Mouse (Mus musculus) left cerebral cortex, postnatal 4 days (tissue): ENCODE measurements around the gene Kcne2. TPM values are rescaled to one million over a fixed set of nuclear protein-coding genes. Genes with fewer than 3 reads are reported as not detected.

Source experiments
- DNase-seq: peaks from one replicate; pipeline ENCODE4 v3.0.0-alpha.2; 2022
- intact Hi-C: fragments of 180-260 bp; cut with DNase I; formaldehyde crosslinking; loops from one replicate; pipeline ENCODE4 v1.15.1; 2025
- total RNA-seq, 2 experiments: library from RNA; stranded (reverse); gene quantifications; 2 replicates each; pipeline ENCODE4 v1.2.3; 2021

Gene Kcne2
- total RNA-seq, 2 experiments from 2014 or later = not detected

DNA sequence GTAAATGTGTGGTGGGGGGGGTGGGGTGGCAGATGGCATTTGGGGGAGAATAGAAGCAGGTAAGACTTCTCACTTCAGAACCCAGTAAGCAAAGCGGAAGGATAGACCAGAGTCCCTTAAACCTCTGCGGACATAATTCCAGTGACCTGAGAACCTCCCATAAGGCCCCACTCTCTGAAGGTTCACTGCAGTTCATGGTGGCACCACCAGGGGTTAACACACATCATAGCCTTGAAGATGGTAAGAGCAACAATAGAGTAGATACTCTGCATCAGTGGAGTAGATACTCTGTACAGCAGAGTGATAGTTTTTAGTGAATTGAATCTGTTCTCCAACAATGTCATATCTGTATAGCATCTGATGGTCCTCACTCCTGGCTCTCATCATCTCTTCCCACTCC, 13.3 kb downstream of the Kcne2 start:
- intact Hi-C loops = no loop called here
- no peak for DNase-seq

DNA sequence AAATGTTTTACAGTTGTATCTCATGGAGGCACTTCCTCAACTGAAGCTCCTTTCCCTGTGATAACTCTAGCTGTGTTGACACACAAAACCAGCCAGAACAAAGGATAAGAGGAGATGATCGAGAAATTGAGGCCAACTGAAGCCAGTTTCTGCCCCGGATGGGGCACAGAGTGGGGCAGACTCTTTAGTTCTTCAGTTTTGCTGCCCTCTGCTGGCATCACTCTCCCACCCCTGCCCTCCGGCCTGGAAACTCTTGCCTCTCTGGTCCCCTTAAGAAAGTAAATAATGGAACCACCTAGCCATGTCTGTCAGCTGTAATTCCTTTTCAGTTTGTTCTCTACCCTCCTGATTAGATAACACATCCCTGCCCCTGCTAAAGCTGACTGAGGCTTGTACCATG, 15.8 kb downstream of the Kcne2 start:
- intact Hi-C loops = no loop called here
- no peak for DNase-seq

DNA sequence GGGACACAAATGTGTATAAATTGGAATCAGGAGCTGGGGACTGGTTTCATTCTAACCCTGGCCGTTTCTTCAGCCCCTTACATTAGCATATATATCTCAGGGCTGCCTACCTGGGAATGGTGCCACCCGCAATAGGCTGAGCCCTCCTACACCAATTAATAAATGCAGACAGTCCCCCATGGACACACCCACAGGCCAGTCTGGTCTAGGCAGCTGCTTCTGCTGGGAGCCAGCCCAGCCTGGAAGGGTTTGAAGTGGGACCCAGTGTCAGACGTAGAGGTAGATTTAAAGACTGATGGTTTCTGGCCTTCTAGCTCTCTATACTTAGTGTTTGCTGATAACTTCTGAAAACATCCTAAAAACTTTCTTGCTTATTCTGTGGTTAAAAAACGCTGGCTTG, 16.9 kb downstream of the Kcne2 start:
- peak; percentile 74 for DNase-seq
- intact Hi-C loops = no loop called here

DNA sequence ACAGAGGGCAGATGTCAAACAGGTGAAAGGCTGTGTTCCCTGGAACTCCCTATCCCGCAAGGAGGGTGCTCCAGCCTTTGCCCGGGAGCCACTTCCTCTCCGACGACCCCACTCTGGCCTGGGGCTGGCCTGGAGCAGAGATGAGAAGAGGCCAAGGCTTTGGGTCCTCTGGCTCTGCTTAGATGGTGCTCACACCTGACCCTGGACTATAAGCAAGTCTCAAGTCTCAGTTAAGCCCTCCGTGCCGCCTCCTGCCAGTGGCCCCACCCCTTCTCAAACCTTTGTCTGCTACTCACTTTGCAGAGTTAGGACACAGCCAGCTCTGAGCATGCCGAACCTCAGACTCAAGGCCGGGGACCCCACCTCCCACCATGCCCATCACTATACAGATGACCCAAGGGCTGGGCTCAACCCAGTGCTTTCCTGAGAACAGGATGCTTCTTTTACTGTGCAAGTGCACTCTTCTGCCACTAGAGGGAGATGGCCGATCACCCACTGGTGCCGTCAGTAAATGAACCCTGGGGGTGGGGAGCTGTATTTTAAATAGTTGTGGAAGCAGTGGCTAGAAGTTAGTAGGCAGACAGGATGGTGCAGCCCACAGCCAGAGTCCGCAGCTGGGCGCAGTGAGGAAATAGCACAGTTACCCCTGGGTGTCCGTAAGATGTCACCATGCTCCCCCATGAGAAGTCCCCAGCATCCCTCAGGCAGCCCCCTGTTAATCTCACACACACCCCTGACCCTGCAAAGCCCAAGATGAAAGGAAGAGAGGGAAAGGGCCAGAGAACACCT, 22.0 kb downstream of the Kcne2 start:
- peak; percentile 34 for DNase-seq
- intact Hi-C loops = loop anchor here (10.0 kb wide), 1 partner anchor 1231 kb away; no protein-coding TSS in a partner anchor

DNA sequence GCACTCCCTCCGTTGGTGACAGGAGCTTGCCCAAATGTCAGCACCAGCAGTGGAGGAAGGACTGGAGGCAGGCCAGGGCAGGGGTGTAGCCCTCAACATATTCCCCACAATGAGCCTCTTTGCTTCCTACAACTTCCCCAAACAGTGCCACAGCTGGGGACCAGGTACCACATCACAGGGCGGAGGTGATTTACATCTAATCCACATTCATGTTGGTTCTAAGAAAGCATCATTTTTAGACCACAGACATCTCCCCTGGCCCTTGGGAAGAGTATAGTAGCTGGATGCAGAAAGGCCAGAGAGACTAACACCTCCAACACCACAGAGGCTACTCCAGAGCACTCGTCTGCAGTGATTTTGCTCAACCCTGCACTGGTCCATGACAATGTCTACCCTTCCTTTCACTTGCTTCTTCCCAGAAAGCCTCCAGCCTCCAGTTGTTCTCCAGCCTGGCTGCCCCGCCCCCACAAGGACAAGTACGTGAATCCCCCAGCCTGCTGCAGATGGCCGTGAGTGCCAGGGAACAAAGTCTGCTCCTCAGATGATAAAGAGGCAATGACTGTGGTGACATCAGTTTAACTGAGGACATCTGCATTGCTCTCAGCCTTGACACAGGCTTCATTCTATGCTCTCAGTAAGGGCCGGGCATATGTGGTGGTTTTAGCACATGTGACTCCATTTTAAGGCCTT, 24.0 kb downstream of the Kcne2 start:
- no peak for DNase-seq
- intact Hi-C loops = loop anchor here (10.0 kb wide), 1 partner anchor 1229 kb away; no protein-coding TSS in a partner anchor

DNA sequence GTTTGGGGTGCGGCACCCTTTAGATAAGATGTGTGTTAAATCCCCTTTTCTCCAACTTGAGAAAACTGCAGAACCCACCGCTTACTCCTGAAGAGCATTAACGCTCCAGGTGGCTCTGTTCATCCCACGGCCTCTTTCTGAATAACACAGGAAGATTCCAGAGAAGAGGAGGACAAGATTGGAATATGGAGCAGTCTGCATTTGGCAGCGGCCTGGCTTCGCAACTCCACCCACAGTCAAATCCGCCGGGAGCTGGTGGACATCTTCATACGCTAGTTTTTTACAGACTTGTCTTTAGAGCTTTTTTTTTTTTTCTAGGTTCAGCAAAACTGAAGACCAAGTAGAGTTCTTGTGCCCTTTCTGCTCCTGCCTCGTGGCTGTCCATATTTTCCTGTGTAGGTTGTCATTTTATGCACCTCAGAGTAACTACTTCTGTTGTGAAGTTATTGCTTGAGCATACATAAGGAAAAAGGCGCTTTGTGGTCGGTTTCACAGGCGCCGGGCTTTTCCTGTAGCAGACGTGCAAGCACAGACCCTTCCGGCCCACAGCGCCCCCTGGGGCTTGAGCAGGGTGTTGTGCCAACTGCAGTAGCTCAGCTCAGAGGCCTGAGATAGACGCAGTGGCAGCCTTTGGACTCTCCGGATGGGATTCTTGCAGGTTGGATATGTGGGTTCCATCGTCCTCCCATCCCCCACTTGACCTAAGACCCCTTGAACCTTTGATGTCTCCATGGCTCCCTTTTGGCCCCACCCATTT, 27.3 kb downstream of the Kcne2 start:
- intact Hi-C loops = loop anchor here (10.0 kb wide), 1 partner anchor 1225 kb away; no protein-coding TSS in a partner anchor
- DNase-seq = peak; percentile 61

DNA sequence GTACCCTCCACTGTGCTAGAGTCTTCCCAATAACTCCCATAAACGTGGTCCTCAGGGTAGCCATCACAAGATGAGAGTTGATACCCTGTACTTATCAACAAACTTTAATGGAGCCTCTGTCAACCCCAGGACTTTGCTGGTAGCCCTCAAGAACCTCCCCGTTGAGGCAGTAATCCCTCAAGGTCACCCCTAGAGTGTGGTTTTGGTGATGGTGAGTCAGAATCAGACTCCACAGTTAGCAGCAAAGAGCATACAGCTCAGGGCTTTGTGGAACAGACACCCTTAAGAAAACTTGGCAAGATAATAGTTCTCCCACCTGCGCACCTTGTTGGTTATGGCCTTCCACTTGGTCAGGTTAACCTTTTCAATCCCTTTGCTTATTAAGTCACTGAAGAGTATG, 28.2 kb downstream of the Kcne2 start:
- DNase-seq = no peak
- intact Hi-C loops = no loop called here

DNA sequence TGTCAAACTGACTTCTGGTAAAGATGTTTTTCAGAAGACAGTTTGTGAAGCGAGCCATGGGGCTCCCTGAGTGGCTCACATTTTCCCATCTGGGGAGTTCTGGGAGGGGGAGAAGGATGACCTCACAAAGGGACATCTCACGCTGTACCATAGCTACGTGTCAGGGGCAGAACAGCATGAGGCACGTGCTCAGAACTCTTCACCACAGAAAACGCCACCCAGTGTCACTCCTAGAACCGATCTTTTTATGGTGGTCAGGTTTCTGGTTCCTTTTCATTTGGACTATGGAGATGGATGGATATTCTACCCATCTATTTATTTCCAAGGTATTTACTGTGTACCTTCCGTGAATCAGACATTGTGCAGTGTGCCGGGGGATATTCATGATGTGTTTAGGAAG, 29.2 kb downstream of the Kcne2 start, which contains the start of gene Fam243:
TSS of gene Fam243 (minus strand) at position 101 of the 400 bp plus-strand sequence.
- intact Hi-C loops = no loop called here
- DNase-seq = no peak

DNA sequence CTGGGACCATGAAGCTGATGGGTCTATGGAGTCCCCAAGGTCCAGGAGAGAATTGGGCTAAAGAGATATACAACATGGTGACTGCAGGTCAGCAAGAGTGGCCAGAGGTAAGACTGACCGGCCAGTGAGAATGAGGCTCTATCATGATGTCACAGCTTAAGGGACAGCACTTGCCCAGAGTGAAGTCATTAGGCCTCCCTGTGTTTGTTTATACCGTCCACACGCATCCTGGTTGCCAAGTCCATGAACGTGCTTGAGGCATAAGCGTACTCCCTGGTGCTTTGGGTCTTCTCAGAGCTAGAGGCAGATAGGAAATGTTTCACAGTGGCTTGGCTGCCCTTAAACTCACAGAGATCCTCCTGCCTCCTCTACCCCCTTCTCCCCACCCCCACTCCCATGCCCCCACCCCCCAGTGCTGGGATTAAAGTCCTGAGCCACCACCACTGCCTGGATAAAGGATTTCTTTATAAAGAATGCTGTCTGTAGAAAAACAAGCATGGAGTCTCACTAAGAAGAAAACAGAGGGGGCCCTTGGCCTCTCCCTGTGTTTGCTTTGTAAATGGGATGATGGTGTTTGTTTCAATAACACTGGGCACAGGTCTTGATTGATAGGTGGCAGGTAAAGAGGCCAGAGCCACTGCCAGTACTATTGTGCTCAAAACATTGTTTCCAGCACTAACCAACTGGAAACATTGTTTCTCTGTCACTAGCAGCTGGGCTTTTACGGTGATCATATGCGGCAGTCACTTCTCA, 32.3 kb downstream of the Kcne2 start:
- DNase-seq = no peak
- intact Hi-C loops = no loop called here

DNA sequence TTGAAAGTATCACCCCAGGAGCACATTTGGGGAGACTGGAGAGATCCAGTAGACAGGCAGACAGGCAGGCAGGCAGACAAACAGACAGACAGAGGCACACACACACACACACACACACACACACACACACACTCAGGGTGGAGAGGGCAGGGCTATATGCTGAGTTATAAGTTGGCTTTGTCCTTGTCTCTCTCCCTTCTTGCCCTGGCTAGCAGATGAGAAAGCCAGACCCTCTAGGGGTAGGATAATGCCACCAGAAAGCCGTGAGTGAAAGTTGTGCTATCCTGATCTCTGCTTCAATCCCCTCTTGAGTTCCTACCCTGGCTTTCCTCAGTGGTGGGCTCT, 32.8 kb downstream of the Kcne2 start:
- intact Hi-C loops = no loop called here
- no peak for DNase-seq

DNA sequence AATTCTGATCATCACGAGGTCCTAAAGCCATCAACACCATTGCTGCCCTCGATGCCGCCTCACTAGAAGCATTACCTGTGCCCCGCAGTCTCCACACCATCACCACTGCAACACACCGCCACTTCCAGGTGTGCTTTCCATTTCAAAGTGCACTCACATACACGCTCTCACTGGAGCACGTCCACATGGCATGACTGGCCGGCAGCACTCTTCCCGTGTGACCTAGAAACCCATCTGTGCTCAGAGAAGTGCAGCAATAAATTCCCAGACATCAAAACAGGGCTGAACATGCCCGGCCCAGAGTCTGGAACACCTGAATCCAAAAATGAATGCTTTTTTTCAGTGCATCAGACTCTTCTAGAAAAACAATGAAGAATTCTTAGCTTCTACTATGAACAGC, 35.7 kb downstream of the Kcne2 start:
- DNase-seq = no peak
- intact Hi-C loops = no loop called here

DNA sequence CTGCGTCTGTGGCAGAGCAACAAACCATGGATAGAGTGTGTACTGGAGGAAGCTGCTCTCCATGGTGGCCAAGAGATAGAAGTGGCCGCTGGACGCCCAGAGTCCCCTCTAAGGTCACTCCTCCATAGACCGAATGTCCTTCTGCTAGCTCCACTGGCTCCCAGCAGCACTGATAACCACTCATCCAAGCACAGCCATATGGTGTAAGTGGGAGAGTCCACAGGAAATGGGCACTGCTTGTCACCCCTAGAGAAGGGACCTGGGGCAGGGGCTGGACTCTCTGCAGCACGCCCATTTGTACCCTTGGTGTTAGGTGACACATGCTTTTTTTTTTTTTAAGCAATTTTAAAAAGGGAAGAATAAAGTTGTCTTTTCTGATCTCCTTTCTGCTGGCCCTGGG, 38.8 kb downstream of the Kcne2 start:
- DNase-seq = no peak
- intact Hi-C loops = no loop called here

DNA sequence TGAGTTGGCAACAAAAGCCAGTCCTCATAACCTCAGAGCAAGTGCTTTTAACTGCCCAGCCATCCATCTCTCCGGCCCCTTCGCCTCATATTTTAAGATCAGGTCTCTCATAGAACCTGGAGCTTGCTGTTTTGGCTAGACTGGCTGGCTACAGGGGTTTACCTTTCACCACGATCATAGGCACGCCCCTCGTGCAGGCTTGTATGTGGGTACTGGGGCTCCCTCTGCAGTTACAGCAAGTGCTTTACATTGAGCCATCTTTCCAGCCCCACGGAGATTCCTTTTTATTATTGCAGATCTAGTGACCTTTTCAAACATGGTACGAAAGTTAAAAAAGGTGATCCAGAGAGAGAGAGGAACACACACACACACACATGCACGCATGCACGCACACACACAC, 42.4 kb downstream of the Kcne2 start:
- intact Hi-C loops = no loop called here
- DNase-seq = no peak

DNA sequence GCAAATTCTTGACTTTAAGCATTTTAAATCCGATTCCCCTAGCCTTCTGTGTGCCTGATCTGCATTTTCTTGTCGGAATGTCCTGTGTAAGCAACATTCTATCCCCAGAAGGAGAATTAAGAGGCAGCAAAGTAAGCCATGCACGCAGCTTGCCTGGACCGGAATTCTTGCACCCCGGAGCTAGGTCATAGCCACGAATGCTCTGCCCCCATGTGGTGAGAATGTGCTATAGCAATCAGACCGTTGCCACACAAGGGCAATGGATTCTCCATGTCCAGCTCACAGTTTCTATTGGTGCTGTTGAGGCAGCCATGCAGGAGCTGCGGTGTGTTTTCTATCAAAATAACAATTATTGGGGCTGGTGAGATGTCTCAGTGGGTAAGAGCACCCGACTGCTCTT, 44.1 kb downstream of the Kcne2 start:
- peak; percentile 79 for DNase-seq
- intact Hi-C loops = loop anchor here (5.0 kb wide), 1 partner anchor 126 kb away; no protein-coding TSS in a partner anchor

DNA sequence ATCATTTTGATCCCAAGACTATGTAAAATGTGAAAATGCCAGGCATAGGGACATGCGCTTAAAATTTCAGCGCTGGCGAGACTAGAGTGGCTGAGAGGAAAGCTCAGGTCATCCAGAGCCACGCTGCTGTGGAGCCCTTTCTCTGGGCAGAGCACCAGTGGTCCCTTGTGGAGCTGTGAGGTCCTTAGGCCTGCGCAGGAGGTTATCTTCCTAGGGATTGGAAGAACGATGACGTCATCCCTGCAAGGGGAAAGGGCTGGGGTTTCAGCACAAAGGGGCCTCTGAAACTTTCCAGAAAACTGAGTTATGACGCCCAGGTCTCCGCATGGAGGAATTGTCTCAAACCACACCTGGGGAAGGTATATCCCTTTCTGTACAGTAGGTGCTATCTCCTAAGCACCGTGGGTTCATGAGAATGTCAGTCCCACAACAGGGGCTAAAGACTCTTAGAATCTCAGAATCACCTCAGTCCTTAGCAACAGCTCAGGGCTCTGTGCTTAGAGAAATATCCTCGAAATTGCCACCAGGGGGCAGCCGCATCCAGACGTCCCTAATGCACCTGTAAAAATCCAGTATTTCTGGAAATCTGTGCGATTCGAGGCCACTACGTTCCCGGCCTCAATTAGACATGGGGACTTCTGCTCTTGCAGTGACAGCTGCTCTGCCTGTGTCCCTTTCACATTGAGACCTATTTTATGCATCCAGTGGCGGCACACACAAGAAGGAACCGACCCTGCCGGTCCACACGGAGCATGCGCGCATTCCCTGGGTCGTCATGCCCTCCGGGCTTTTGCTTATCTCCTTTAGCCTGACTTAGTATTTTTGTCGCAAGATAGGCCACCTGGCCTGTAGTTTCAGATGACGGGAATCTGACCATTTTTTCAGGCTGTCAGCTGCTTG, 48.7 kb downstream of the Kcne2 start:
- peak; percentile 79 for DNase-seq
- intact Hi-C loops = loop anchor here (5.0 to 10.0 kb wide), 2 partner anchors 106 to 1114 kb away; no protein-coding TSS in a partner anchor

DNA sequence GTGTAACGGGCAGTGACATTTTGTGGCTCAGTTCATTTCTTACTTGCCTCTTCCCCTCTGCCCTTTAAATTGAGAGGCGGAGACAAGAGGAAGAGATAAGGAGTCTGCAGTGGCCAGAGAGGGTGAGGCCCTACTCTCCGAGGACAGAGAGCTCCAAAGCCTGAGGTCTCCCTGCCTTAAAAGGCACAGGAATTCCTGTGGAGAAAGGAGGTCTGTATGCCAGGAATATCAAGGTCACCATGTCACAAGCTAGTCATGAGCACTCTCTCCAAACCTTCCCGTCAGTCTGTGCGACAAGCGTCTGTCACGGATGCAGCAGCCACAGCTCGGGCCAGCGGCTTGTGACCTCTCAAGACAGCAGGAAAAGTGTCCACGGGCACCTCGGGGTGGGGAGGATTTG, 53.0 kb downstream of the Kcne2 start:
- intact Hi-C loops = loop anchor here (10.0 kb wide), 1 partner anchor 1110 kb away; no protein-coding TSS in a partner anchor

DNA sequence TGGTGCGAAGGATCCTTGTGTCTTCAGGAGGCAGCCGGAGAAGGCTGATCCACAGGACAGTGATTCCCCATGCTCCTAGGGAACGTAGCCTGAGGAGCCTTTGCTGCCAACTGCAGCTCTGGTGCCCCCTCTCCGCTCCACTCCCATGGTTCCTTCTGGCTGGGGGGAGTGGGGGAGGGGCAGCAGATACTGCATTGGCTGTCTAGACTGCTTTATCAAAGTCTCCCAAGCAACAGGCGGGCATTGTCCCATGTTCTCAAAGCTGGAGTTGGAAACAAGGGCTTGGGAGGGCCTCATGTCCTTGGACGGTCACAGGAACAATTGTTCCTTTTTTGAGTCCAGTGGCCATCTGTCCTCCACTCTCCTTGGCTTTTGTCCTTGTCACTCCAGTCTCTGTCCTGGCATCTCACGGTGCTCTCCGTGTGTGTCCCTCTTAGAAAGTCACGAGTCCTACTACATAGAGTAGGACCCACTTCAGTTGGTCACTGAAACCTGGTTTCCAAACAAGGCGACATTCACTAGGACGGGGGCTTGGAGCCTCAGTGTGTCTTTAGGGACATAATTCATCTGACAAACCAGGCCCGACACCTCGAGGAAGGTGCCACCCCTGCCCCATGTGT, 54.2 kb downstream of the Kcne2 start:
- peak; percentile 70 for DNase-seq
- intact Hi-C loops = loop anchor here (10.0 kb wide), 1 partner anchor 1108 kb away; no protein-coding TSS in a partner anchor

More for the DNA sequence above, 53.0 kb downstream of the Kcne2 start:
- DNase-seq = no peak
